Mouse (Mus musculus) hindbrain, embryonic 16.5 days (tissue): ENCODE results near the gene Hgfac. TPM values are rescaled to one million over a fixed set of nuclear protein-coding genes. Genes with fewer than 3 reads are reported as not detected.
A peak's percentile ranks its signal among the peaks of the same experiment; 100 is the strongest.

Source experiments
- ATAC-seq: fragments of 200-750 bp; cut with Nextera tagmentation; 2 replicates; pipeline ENCODE4 v1.8.0; 2017; ENCODE audit warnings: moderate TSS enrichment, moderate library complexity
- H3K27ac ChIP-seq: fragments of 300-500 bp; sonication (generic); 2 replicates; pipeline ENCODE4 v1.5.1; 2014; ENCODE audit warnings: low read depth, mild to moderate bottlenecking, control low read depth, low read length, moderate library complexity
- H3K27me3 ChIP-seq: fragments of 300-500 bp; sonication (generic); replicated peaks from 2 replicates; pipeline ENCODE4 v1.6.1; 2014; ENCODE audit warnings: low read length; ENCODE audit not compliant: control insufficient read depth, insufficient read depth
- H3K36me3 ChIP-seq: fragments of 300-500 bp; sonication (generic); 2 replicates; pipeline ENCODE4 v1.6.1; 2014; ENCODE audit warnings: mild to moderate bottlenecking, low read length, moderate library complexity, mixed read lengths; ENCODE audit not compliant: control insufficient read depth, insufficient read depth
- H3K4me1 ChIP-seq: fragments of 300-500 bp; sonication (generic); 2 replicates; pipeline ENCODE4 v1.6.1; 2014; ENCODE audit warnings: low read depth, low read length; ENCODE audit not compliant: control insufficient read depth, insufficient read depth
- H3K4me2 ChIP-seq: fragments of 300-500 bp; sonication (generic); 2 replicates; pipeline ENCODE4 v1.6.1; 2014; ENCODE audit warnings: mild to moderate bottlenecking, low read length, control low read depth, moderate library complexity
- H3K4me3 ChIP-seq: fragments of 300-500 bp; sonication (generic); 2 replicates; pipeline ENCODE4 v1.5.1; 2014; ENCODE audit warnings: mild to moderate bottlenecking, low read length, control low read depth, moderate library complexity
- H3K9ac ChIP-seq: fragments of 300-500 bp; sonication (generic); 2 replicates; pipeline ENCODE4 v1.6.1; 2014; ENCODE audit warnings: low read depth, mild to moderate bottlenecking, control low read depth, low read length, moderate library complexity
- H3K9me3 ChIP-seq: fragments of 300-500 bp; sonication (generic); 2 replicates; pipeline ENCODE4 v1.6.1; 2014; ENCODE audit warnings: mild to moderate bottlenecking, low read length, moderate library complexity; ENCODE audit not compliant: control insufficient read depth
- WGBS: fragments of 180-500 bp; shearing (Covaris S2); extraction: QIAGEN DNeasy Blood & Tissue Kit; methylation state at CpG from one replicate; pipeline ENCODE4 v1.1.7; 2014; 5-methylcytosine and 5-hydroxymethylcytosine counted together
- polyA plus RNA-seq: library from polyadenylated mRNA; unstranded; fragments of >200 nt; fragmentation: Nextera tagmentation; extraction: Ambion mirVana; gene quantifications from 2 replicates; pipeline ENCODE4 v1.2.1, GENCODE M21; 2015

The Hgfac gene
- polyA plus RNA-seq, 1 experiment from 2014 or later = 0.35 TPM

- 54% methylated on average over 5 of the region's 5 CpGs for WGBS
- Histone ChIP-seq H3K4me3 (no peak overlapping the region), H3K36me3 (peaks cover 12% of the 10 kb centered on the region; the same call in 1 of the 2 replicates), H3K27ac (peak overlapping the region; percentile 8; the same call in 1 of the 2 replicates), H3K4me1 (no peaks in the 10 kb centered on the region), H3K9me3 (no peaks in the 10 kb centered on the region), H3K4me2 (no peak overlapping the region), H3K9ac (no peak overlapping the region), H3K27me3 (no peaks in the 10 kb centered on the region)
- no peak for ATAC-seq
Measured at GRCm38 (mm10) chr5:35033068-35033467, 8.2 kb upstream of the Hgfac start.

- Histone ChIP-seq H3K27ac (no peak overlapping the region), H3K4me2 (no peak overlapping the region), H3K27me3 (no peaks in the 10 kb centered on the region), H3K9ac (no peak overlapping the region), H3K9me3 (no peaks in the 10 kb centered on the region), H3K36me3 (peaks cover 12% of the 10 kb centered on the region; the same call in 1 of the 2 replicates), H3K4me1 (no peaks in the 10 kb centered on the region), H3K4me3 (no peak overlapping the region)
- ATAC-seq = no peak
- WGBS = 92% methylated on average over 1 of the region's 1 CpGs
Measured at GRCm38 (mm10) chr5:35033619-35034018, 7.7 kb upstream of the Hgfac start.

- 89% methylated on average over 5 of the region's 5 CpGs for WGBS
Measured at GRCm38 (mm10) chr5:35035141-35035540, 6.2 kb upstream of the Hgfac start.

DNA sequence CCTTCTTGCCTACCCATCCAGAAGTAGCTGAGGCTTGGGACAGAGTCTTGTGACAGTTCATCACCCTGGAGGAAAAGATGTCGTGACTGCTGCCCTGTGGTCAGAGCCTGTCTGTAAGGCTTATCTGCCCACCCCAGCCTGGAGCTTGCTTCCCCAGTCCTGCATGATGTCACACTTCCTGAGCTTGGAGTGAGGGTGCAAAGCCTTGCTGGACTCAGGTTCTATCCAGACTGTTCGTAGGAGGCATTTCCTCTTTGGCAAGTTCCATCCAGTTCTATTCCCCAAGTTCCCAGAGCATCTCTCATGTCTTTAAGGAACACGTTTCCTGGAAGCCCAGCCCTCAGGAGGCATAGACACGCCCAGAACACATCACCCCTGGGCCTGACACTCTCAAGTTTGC, 5.5 kb upstream of the Hgfac start:
- no peak for ATAC-seq
- Histone ChIP-seq H3K9me3 (no peaks in the 10 kb centered on the region), H3K9ac (no peak overlapping the region), H3K36me3 (peaks cover 5% of the 10 kb centered on the region; the same call in 1 of the 2 replicates), H3K4me3 (no peak overlapping the region), H3K27ac (no peak overlapping the region), H3K4me2 (no peak overlapping the region), H3K4me1 (no peaks in the 10 kb centered on the region), H3K27me3 (no peaks in the 10 kb centered on the region)
- WGBS = 81% methylated on average over 4 of the region's 4 CpGs

More at GRCm38 (mm10) chr5:35035141-35035540, 6.2 kb upstream of the Hgfac start:
- no peak overlapping the region for H3K9ac ChIP-seq
- no peak overlapping the region for H3K27ac ChIP-seq
- H3K9me3 ChIP-seq = no peaks in the 10 kb centered on the region
- no peak for ATAC-seq
- no peaks in the 10 kb centered on the region for H3K4me1 ChIP-seq
- no peaks in the 10 kb centered on the region for H3K27me3 ChIP-seq
- H3K4me2 ChIP-seq = no peak overlapping the region
- H3K4me3 ChIP-seq = no peak overlapping the region
- peaks cover 6% of the 10 kb centered on the region; the same call in 1 of the 2 replicates for H3K36me3 ChIP-seq

- no peak for ATAC-seq
- Histone ChIP-seq H3K9ac (no peak overlapping the region), H3K27ac (no peak overlapping the region), H3K9me3 (no peaks in the 10 kb centered on the region), H3K4me2 (no peak overlapping the region), H3K27me3 (no peaks in the 10 kb centered on the region), H3K4me1 (no peaks in the 10 kb centered on the region), H3K36me3 (no peaks in the 10 kb centered on the region; the same call in 1 of the 2 replicates), H3K4me3 (no peak overlapping the region)
Measured at GRCm38 (mm10) chr5:35037438-35037837, 3.9 kb upstream of the Hgfac start.

DNA sequence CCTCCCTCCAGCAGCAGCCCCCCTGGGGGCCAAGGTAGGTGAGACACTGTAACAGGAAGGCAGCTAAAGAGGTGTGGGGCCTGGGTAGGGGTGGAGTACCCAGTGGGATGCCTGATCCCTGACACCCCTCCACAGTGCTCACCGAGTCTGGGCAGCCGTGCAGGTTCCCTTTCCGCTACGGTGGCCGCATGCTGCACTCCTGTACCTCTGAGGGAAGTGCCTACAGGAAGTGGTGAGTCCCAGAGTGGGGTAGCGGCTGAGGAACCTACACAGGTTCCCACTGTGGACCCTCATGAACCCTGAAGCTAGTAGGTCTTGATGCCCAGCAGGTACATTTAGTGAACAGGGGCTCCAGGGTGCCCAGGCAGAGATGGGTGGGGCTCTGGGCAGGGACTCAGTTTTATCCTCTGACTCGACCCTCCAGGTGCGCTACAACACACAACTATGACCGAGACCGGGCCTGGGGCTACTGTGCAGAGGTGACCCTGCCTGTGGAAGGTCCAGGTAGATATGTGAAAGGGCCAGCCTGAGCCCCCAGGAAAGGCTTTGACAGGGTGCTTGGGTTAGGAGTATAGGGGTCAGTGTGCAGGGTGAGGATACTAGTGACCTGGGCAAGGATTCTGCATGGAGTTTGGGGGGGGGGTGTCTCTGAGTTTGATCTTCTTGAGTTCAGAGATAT, 1.3 kb downstream of the Hgfac start:
- ATAC-seq = peak; percentile 38
- WGBS = 79% methylated on average over 10 of the region's 10 CpGs
- H3K27ac ChIP-seq = no peak overlapping the region

GRCm38 (mm10) chr5:35043110-35043451, 1.8 kb downstream of the Hgfac start:
- no peak overlapping the region for H3K4me3 ChIP-seq
- 24% methylated on average over 1 of the region's 1 CpGs for WGBS

More for the DNA sequence above, 1.3 kb downstream of the Hgfac start:
- Histone ChIP-seq H3K4me3 (no peak overlapping the region), H3K27me3 (no peaks in the 10 kb centered on the region), H3K4me2 (no peak overlapping the region), H3K4me1 (no peaks in the 10 kb centered on the region), H3K36me3 (no peaks in the 10 kb centered on the region), H3K9me3 (no peaks in the 10 kb centered on the region), H3K9ac (no peak overlapping the region)

DNA sequence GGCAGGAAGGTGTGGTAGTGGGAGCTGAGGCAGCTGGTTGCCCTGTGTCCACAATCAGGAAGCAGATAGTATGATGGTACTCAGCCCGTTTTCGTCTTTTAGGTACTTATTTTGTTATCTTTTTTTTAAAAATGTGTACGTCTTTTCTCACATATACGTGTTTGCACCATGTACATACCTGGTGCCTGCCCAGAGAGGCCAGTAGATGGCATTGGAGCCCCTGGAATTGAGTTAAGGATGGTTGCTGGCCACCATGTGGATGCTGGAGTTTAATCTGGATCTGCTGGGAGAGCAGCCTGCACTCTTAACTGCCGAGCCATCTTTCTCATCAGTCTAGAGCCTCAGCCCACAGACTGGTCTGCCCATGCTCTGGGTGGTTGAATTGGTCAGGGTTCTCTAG, 9.2 kb downstream of the Hgfac start:
- Histone ChIP-seq H3K27ac (no peak overlapping the region), H3K4me1 (no peaks in the 10 kb centered on the region; the same call in 1 of the 2 replicates), H3K9ac (no peak overlapping the region), H3K36me3 (no peaks in the 10 kb centered on the region), H3K9me3 (no peaks in the 10 kb centered on the region), H3K27me3 (no peaks in the 10 kb centered on the region), H3K4me3 (no peak overlapping the region), H3K4me2 (no peak overlapping the region)
- ATAC-seq = no peak
- WGBS = 72% methylated on average over 5 of the region's 5 CpGs

More at GRCm38 (mm10) chr5:35043110-35043451, 1.8 kb downstream of the Hgfac start:
- H3K4me1 ChIP-seq = no peaks in the 10 kb centered on the region
- H3K9ac ChIP-seq = no peak overlapping the region
- H3K27me3 ChIP-seq = no peaks in the 10 kb centered on the region
- H3K9me3 ChIP-seq = no peaks in the 10 kb centered on the region
- H3K4me2 ChIP-seq = no peak overlapping the region
- H3K36me3 ChIP-seq = no peaks in the 10 kb centered on the region
- peak; percentile 91 for ATAC-seq
- H3K27ac ChIP-seq = no peak overlapping the region

DNA sequence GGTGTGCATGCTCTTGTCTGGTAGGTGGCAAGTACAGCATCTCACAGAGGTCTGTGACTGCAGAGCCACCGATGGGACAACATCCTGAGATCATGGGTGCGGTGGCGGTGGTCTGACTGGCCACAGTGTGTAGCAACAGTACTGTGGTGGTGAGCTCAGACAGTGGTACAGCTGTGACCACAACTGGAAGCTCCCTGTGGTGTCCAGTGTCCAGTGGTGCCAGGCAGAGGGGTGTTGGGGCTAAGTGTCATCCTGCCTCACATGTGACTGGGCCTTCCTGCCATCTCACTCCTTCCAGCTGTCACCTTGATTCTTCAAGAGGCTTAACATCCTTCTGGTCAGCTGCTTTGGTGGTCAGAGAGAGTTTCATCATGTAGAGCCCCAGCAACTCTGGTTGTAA, 13.3 kb downstream of the Hgfac start:
- H3K4me1 ChIP-seq = peaks cover 15% of the 10 kb centered on the region
- H3K4me3 ChIP-seq = no peak overlapping the region
- H3K9me3 ChIP-seq = no peaks in the 10 kb centered on the region
- no peak overlapping the region for H3K9ac ChIP-seq
- no peak for ATAC-seq
- no peak overlapping the region for H3K4me2 ChIP-seq
- H3K27ac ChIP-seq = no peak overlapping the region
- 91% methylated on average over 3 of the region's 3 CpGs for WGBS
- H3K36me3 ChIP-seq = no peaks in the 10 kb centered on the region
- H3K27me3 ChIP-seq = 0 out of 2 replicates have a peak, but pooled peaks cover 3% of the 10 kb centered on the region
